Mouse (Mus musculus) liver, embryonic 14 days (tissue): ENCODE results near the gene Gm7030. TPM values are rescaled to one million over a fixed set of nuclear protein-coding genes. Genes with fewer than 3 reads are reported as not detected.

Experiments
- polyA plus RNA-seq: library from polyadenylated mRNA; depleted of rRNA; stranded (reverse); fragments of >200 nt; gene quantifications from 2 replicates; pipeline ENCODE4 v1.2.3, GENCODE M21; 2012; rRNA removed

Gm7030 gene
- not detected in 2 replicates for polyA plus RNA-seq

DNA sequence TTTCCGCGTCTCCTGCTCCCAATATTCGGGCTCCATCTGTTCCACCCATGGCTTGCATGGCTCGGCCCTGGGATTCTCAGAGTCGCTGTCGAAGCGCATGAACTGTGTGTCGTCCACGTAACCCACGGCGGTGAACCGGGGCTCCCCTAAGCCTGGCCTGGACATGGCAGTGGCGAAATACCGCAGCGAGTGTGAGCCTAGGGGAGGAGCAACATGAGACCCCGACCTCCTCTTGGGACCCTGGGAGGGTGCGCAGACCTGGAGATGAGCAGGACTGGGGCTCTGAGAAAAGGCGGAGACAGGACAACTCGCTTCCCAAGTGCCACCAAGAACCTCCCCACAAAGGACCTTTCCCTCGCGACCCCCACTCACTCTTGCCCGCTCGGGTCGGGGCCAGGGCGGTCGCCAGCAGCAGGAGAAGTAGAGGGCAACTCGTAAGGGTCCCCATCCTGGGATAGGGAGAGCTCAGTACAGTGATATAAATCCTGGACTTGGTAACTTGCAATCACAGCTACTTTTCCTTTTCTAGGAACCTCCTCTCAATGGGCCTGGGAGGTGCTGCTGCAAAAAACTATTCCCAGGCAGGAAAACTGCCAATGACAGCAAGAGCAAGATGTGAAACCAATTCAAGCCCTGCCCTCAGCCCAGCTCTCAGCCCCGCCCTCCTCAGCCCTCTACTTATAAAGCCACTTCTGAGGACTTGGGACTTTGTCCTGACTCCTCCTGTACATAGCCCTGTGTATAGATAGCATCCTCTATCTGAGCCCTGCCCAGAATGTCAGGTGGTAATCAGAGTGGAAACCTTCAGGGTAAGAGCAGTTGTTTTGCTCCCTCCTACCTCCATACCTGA lies at the start of gene Gm7030:
Gene Gm7030, minus strand, starts transcription at position 458 of the 850 bp plus-strand sequence.

DNA sequence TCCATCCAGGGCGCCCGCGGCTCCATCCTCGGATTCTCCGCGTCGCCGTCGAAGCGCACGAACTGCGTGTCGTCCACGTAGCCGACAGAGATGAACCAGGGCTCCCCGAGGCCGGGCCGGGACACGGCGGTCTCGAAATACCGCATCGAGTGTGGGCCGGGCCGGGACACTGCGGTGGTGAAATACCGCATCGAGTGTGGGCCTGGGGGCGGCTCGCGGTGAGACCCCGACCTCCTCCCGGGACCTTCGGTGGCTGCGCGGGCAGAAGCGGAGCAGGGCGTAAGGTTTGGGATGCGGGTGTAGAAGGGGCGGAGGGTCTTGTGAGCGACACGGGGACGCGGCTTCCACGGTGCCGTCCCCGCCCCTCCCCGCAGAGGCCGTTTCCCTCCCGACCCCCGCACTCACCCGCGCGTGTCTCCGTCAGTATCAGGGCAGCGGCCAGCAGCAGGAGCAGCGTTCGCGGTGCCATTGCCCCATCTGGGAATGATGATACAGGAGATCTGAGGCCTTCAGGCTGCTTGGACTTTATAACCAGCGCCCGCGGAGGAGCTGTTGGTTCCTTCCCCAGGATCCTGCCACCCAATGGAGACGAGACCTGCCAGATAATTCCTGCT lies 38.9 kb upstream of the Gm7030 start, which contains the start of gene Gm8909:
Gene Gm8909, minus strand, starts transcription at position 499 of the 614 bp plus-strand sequence.

DNA sequence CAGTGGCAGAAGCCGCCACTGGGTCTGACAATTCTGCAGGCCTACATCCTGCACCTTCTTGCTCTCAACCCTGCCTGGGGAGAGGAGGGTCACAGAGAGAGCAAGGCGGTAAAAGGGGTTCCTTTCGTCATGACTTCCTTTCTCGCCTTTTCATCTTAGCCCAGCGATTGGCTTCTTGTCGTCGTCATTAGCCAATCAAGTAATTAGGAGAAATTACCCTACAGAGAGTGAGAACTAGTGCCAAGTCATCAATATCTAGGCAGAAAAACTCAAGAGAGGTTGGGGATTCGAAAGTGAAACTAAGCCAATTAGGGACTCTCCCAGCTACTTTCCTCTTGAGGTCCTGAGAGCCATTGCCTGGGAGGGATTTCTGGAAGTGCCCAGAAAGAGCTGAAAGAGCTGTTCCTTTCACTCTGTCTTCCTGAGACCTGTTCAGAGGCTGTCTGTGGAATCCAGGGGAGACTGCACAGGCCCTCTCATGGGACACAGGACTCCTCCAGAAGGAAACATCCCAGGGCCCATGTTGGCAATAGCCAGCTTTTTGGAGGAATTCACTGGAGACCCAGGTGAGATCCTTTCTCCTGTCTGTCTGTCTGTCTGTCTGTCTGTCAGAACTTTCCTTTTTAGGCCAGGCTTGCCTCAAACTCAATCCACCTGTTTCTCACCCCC lies 7.7 kb downstream of the Gm7030 start, which contains the start of gene Gm19684:
Gene Gm19684, plus strand, starts transcription at position 327 of the 669 bp plus-strand sequence.

Other genes starting within 250 kb of the Gm7030 start
- gene Dhx16, start 249.6 kb downstream of the Gm7030 start, polyA plus RNA-seq = 42.6 and 44.7 TPM in 2 replicates
- gene 2310061I04Rik, start 232.0 kb downstream of the Gm7030 start, polyA plus RNA-seq = 11.3 and 15.3 TPM in 2 replicates
- gene Atat1, start 219.3 kb downstream of the Gm7030 start, polyA plus RNA-seq = 8.2 and 8.5 TPM in 2 replicates
- 44.9 and 55.3 TPM in 2 replicates for gene Mrps18b, start 213.0 kb downstream of the Gm7030 start, polyA plus RNA-seq
- 13.3 and 16.4 TPM in 2 replicates for gene Ppp1r10, start 213.0 kb downstream of the Gm7030 start, polyA plus RNA-seq
- gene Abcf1, start 159.7 kb downstream of the Gm7030 start, polyA plus RNA-seq = 51.1 and 52.6 TPM in 2 replicates
- 4.9 and 5.4 TPM in 2 replicates for gene Gnl1, start 149.6 kb downstream of the Gm7030 start, polyA plus RNA-seq
- 4.5 and 6.2 TPM in 2 replicates for gene Prr3, start 149.2 kb downstream of the Gm7030 start, polyA plus RNA-seq
- 4.2 and 6.5 TPM in 2 replicates for gene H2-T24, start 108.9 kb downstream of the Gm7030 start, polyA plus RNA-seq
- 25.1 and 29.1 TPM in 2 replicates for gene H2-T23, start 96.6 kb downstream of the Gm7030 start, polyA plus RNA-seq
- 8.3 and 9.1 TPM in 2 replicates for gene H2-T22, start 86.7 kb downstream of the Gm7030 start, polyA plus RNA-seq
- not detected in 2 replicates for gene Gm6034, start 86.5 kb downstream of the Gm7030 start, polyA plus RNA-seq
- gene Gm11127, start 71.1 kb downstream of the Gm7030 start, polyA plus RNA-seq = not detected in 2 replicates
- gene Gm19684, start 7.7 kb downstream of the Gm7030 start, polyA plus RNA-seq = not detected in 2 replicates
- not detected in 2 replicates for gene Gm8909, start 39.1 kb upstream of the Gm7030 start, polyA plus RNA-seq
- gene H2-T3, start 60.9 kb upstream of the Gm7030 start, polyA plus RNA-seq = not detected in 2 replicates
- gene Rpp21, start 128.6 kb upstream of the Gm7030 start, polyA plus RNA-seq = 34.4 and 41.1 TPM in 2 replicates
- 10.8 and 12.6 TPM in 2 replicates for gene Trim39, start 142.8 kb upstream of the Gm7030 start, polyA plus RNA-seq
- gene H2-M10.2, start 157.1 kb upstream of the Gm7030 start, polyA plus RNA-seq = not detected in 2 replicates
- gene H2-M10.1, start 196.7 kb upstream of the Gm7030 start, polyA plus RNA-seq = not detected in 2 replicates
- not detected in 2 replicates for gene H2-M10.3, start 239.0 kb upstream of the Gm7030 start, polyA plus RNA-seq